Mouse (Mus musculus) stomach, embryonic 16.5 days (tissue): Measurements from ENCODE around the gene Pnmal1. TPM values are rescaled to one million over a fixed set of nuclear protein-coding genes. Genes with fewer than 3 reads are reported as not detected.

Source experiments
- ATAC-seq: fragments of 200-750 bp; cut with Nextera tagmentation; 2 replicates; pipeline ENCODE4 v1.8.0; 2017; ENCODE audit warnings: moderate number of reproducible peaks, moderate TSS enrichment; ENCODE audit not compliant: insufficient read depth, low FRiP score
- H3K27ac ChIP-seq: fragments of 300-500 bp; sonication (generic); 2 replicates; pipeline ENCODE4 v1.5.1; 2014; ENCODE audit warnings: low read length
- H3K27me3 ChIP-seq: fragments of 300-500 bp; sonication (generic); 2 replicates; pipeline ENCODE4 v1.6.1; 2014; ENCODE audit warnings: low read length, control low read depth, mixed read lengths; ENCODE audit not compliant: control insufficient read depth, insufficient read depth
- H3K36me3 ChIP-seq: fragments of 300-500 bp; sonication (generic); 2 replicates; pipeline ENCODE4 v1.6.1; 2014; ENCODE audit warnings: low read length; ENCODE audit not compliant: control insufficient read depth, insufficient read depth
- H3K4me1 ChIP-seq: fragments of 300-500 bp; sonication (generic); 2 replicates; pipeline ENCODE4 v1.6.1; 2014; ENCODE audit warnings: low read length, control low read depth, mixed read lengths; ENCODE audit not compliant: control insufficient read depth, insufficient read depth
- H3K4me2 ChIP-seq: fragments of 300-500 bp; sonication (generic); 2 replicates; pipeline ENCODE4 v1.6.1; 2014; ENCODE audit warnings: low read depth, low read length, mixed read lengths
- H3K4me3 ChIP-seq: fragments of 300-500 bp; sonication (generic); replicated peaks from 2 replicates; pipeline ENCODE4 v1.5.1; 2014; ENCODE audit warnings: mild to moderate bottlenecking, low read length
- H3K9ac ChIP-seq: fragments of 300-500 bp; sonication (generic); 2 replicates; pipeline ENCODE4 v1.6.1; 2014; ENCODE audit warnings: low read length
- H3K9me3 ChIP-seq: fragments of 300-500 bp; sonication (generic); replicated peaks from 2 replicates; pipeline ENCODE4 v1.6.1; 2016; ENCODE audit warnings: low read length, control low read depth; ENCODE audit not compliant: control insufficient read depth
- WGBS: fragments of 180-500 bp; shearing (Covaris S2); extraction: QIAGEN DNeasy Blood & Tissue Kit; methylation state at CpG from one replicate; pipeline ENCODE4 v1.1.7; 2014; 5-methylcytosine and 5-hydroxymethylcytosine counted together
- polyA plus RNA-seq: library from polyadenylated mRNA; unstranded; fragments of >200 nt; fragmentation: Nextera tagmentation; extraction: Ambion mirVana; gene quantifications from 2 replicates; pipeline ENCODE4 v1.2.1, GENCODE M21; 2015

Gene Pnmal1
- polyA plus RNA-seq, 1 experiment from 2014 or later, result 3.4 TPM

- 78% methylated on average over 6 of the region's 6 CpGs for WGBS
Measured at GRCm38 (mm10) chr7:16968414-16968813, 8.9 kb downstream of the Pnmal1 start.

GRCm38 (mm10) chr7:16971160-16971559 is 11.7 kb downstream of the Pnmal1 start:
- H3K4me2 ChIP-seq, result no peak overlapping the region
- H3K9ac ChIP-seq, result no peak overlapping the region
- H3K36me3 ChIP-seq, result no peaks in the 10 kb centered on the region
- no peak overlapping the region for H3K4me3 ChIP-seq
- H3K27ac ChIP-seq, result no peak overlapping the region
- ATAC-seq, result no peak
- no peaks in the 10 kb centered on the region for H3K4me1 ChIP-seq
- H3K9me3 ChIP-seq, result 0 out of 2 replicates have a peak, but pooled peaks cover 4% of the 10 kb centered on the region
- H3K27me3 ChIP-seq, result no peaks in the 10 kb centered on the region
- 63% methylated on average over 3 of the region's 3 CpGs for WGBS

More at GRCm38 (mm10) chr7:16968414-16968813, 8.9 kb downstream of the Pnmal1 start:
- H3K36me3 ChIP-seq, result no peaks in the 10 kb centered on the region
- ATAC-seq, result no peak
- H3K9ac ChIP-seq, result no peak overlapping the region
- no peaks in the 10 kb centered on the region for H3K27me3 ChIP-seq
- no peak overlapping the region for H3K4me3 ChIP-seq
- H3K27ac ChIP-seq, result no peak overlapping the region
- 0 out of 2 replicates have a peak, but pooled peaks cover 4% of the 10 kb centered on the region for H3K9me3 ChIP-seq
- H3K4me2 ChIP-seq, result no peak overlapping the region
- H3K4me1 ChIP-seq, result no peaks in the 10 kb centered on the region

GRCm38 (mm10) chr7:16974018-16974417 is 14.5 kb downstream of the Pnmal1 start:
- Histone ChIP-seq H3K4me2 (no peak overlapping the region), H3K9me3 (no peaks in the 10 kb centered on the region), H3K27me3 (no peaks in the 10 kb centered on the region), H3K4me3 (no peak overlapping the region), H3K27ac (no peak overlapping the region), H3K9ac (no peak overlapping the region), H3K4me1 (no peaks in the 10 kb centered on the region), H3K36me3 (no peaks in the 10 kb centered on the region)
- WGBS, result 57% methylated on average over 6 of the region's 6 CpGs
- ATAC-seq, result no peak

GRCm38 (mm10) chr7:16976298-16976697 is 16.8 kb downstream of the Pnmal1 start:
- Histone ChIP-seq H3K27me3 (no peaks in the 10 kb centered on the region), H3K4me2 (no peak overlapping the region), H3K4me1 (no peaks in the 10 kb centered on the region), H3K36me3 (no peaks in the 10 kb centered on the region), H3K9ac (no peak overlapping the region), H3K4me3 (no peak overlapping the region), H3K9me3 (no peaks in the 10 kb centered on the region), H3K27ac (no peak overlapping the region)
- 53% methylated on average over 8 of the region's 8 CpGs for WGBS
- no peak for ATAC-seq

- H3K9me3 ChIP-seq, result no peaks in the 10 kb centered on the region
- no peak overlapping the region for H3K9ac ChIP-seq
- no peak overlapping the region for H3K4me2 ChIP-seq
- no peak for ATAC-seq
- H3K4me1 ChIP-seq, result no peaks in the 10 kb centered on the region
- H3K4me3 ChIP-seq, result no peak overlapping the region
- no peaks in the 10 kb centered on the region for H3K27me3 ChIP-seq
- H3K27ac ChIP-seq, result no peak overlapping the region
- H3K36me3 ChIP-seq, result no peaks in the 10 kb centered on the region
- WGBS, result 62% methylated on average over 6 of the region's 6 CpGs
Measured at GRCm38 (mm10) chr7:16978173-16978572, 18.7 kb downstream of the Pnmal1 start.

GRCm38 (mm10) chr7:16978593-16978992 is 19.1 kb downstream of the Pnmal1 start:
- ATAC-seq, result no peak
- H3K27me3 ChIP-seq, result no peaks in the 10 kb centered on the region
- H3K4me3 ChIP-seq, result no peak overlapping the region
- WGBS, result 85% methylated on average over 3 of the region's 3 CpGs
- H3K27ac ChIP-seq, result no peak overlapping the region
- no peaks in the 10 kb centered on the region for H3K4me1 ChIP-seq
- H3K4me2 ChIP-seq, result no peak overlapping the region
- H3K36me3 ChIP-seq, result no peaks in the 10 kb centered on the region
- no peak overlapping the region for H3K9ac ChIP-seq
- no peaks in the 10 kb centered on the region for H3K9me3 ChIP-seq

GRCm38 (mm10) chr7:16980348-16980747 is 20.9 kb downstream of the Pnmal1 start:
- no peaks in the 10 kb centered on the region for H3K4me1 ChIP-seq
- H3K9ac ChIP-seq, result peak overlapping the region; percentile 68
- peak overlapping the region; percentile 82 for H3K27ac ChIP-seq
- no peaks in the 10 kb centered on the region for H3K9me3 ChIP-seq
- H3K4me2 ChIP-seq, result peak overlapping the region; percentile 48
- H3K36me3 ChIP-seq, result no peaks in the 10 kb centered on the region
- peak overlapping the region; percentile 19 for H3K4me3 ChIP-seq
- WGBS, result under 1% methylated on average over 12 of the region's 12 CpGs
- H3K27me3 ChIP-seq, result no peaks in the 10 kb centered on the region
- ATAC-seq, result peak; percentile 77; the same call in 1 of the 2 replicates

- no peak for ATAC-seq
- no peak within 1 kb of the TSS for H3K4me3 ChIP-seq
- no peak within 1 kb of the TSS for H3K4me2 ChIP-seq
Measured at GRCm38 (mm10) chr7:16982859-16983568, 23.5 kb downstream of the Pnmal1 start, which contains the start of gene Gm42372. Gene Gm42372, plus strand, starts transcription at chr7:16983086.

GRCm38 (mm10) chr7:16987541-16988149 is 28.2 kb downstream of the Pnmal1 start:
- Histone ChIP-seq H3K36me3 (no peaks in the 10 kb centered on the region), H3K27ac (peak overlapping the region; percentile 22; the same call in 1 of the 2 replicates), H3K9ac (0 out of 2 replicates have a peak overlapping the region, but pooled peaks have one; percentile 15), H3K4me3 (no peak overlapping the region), H3K4me2 (no peak overlapping the region), H3K27me3 (no peaks in the 10 kb centered on the region), H3K4me1 (peaks cover 39% of the 10 kb centered on the region), H3K9me3 (no peaks in the 10 kb centered on the region)
- no peak for ATAC-seq
- WGBS, result 32% methylated on average over 7 of the region's 7 CpGs

More at GRCm38 (mm10) chr7:16982859-16983568, 23.5 kb downstream of the Pnmal1 start, which contains the start of gene Gm42372:
- Histone ChIP-seq H3K9ac (no peak within 1 kb of the TSS), H3K9me3 (no peaks in the 10 kb centered on the region), H3K27ac (no peak within 1 kb of the TSS), H3K4me1 (peaks cover 9% of the 10 kb centered on the region; the same call in 1 of the 2 replicates), H3K36me3 (no peaks in the 10 kb centered on the region), H3K27me3 (no peaks in the 10 kb centered on the region)
- WGBS, result 31% methylated on average over 26 of the region's 26 CpGs
